ENCODE assay signal across 7 mouse cellular contexts in genomic region chr2:109917496-109918413, GRCm38 (mm10). TPM values are rescaled to one million over a fixed set of nuclear protein-coding genes. Genes with fewer than 3 reads are reported as not detected.
DNase-seq lines count a peak whose midpoint lies in the region; ATAC-seq and TF ChIP-seq lines count a peak whose summit lies in the region.

TSS of gene Lgr4 (plus strand) at chr2:109917647.

- peak; percentile 32 for TF ChIP-seq CTCF in intestine, postnatal 0 days (IDR thresholded peaks at IDR 0.05; ENCODE audit: low read depth)

- DNase-seq in adrenal gland, postnatal 10 days = peak; percentile 99
- peak; percentile 98 for DNase-seq in embryonic facial prominence, embryonic 10.5 days (ENCODE audit: low spot score)
- peak; percentile 95 for DNase-seq in gonadal fat pad, adult 2 months (ENCODE audit: low read depth)
- peak; percentile 95 for DNase-seq in left cerebral cortex, postnatal 4 days
- peak; percentile 65 for DNase-seq in spleen, adult 12 weeks (ENCODE audit: low spot score)

- under 1% methylated on average over 111 of the region's 111 CpGs for WGBS in embryonic facial prominence, embryonic 10.5 days
- WGBS in intestine, postnatal 0 days = under 1% methylated on average over 105 of the region's 111 CpGs
- WGBS in midbrain, embryonic 13.5 days = under 1% methylated on average over 75 of the region's 111 CpGs

- H3K9me3 ChIP-seq in embryonic facial prominence, embryonic 10.5 days = no peaks in the 10 kb centered on the region
- no peaks in the 10 kb centered on the region for H3K9me3 ChIP-seq in intestine, postnatal 0 days (ENCODE audit: control insufficient read depth)
- H3K9me3 ChIP-seq in midbrain, embryonic 13.5 days = no peaks in the 10 kb centered on the region

- peak within 1 kb of the TSS; percentile 94 for H3K27ac ChIP-seq in embryonic facial prominence, embryonic 10.5 days (replicated peaks)
- peak within 1 kb of the TSS; percentile 98 for H3K27ac ChIP-seq in intestine, postnatal 0 days (ENCODE audit: low read depth, low read length)
- H3K27ac ChIP-seq in midbrain, embryonic 13.5 days = peak within 1 kb of the TSS; percentile 96

- peaks cover 43% of the 10 kb centered on the region for H3K4me1 ChIP-seq in embryonic facial prominence, embryonic 10.5 days
- peaks cover 7% of the 10 kb centered on the region; the same call in 1 of the 2 replicates for H3K4me1 ChIP-seq in intestine, postnatal 0 days (replicated peaks; ENCODE audit: control insufficient read depth, insufficient read depth, low read length)
- peaks cover 39% of the 10 kb centered on the region for H3K4me1 ChIP-seq in midbrain, embryonic 13.5 days (replicated peaks)

- intact Hi-C loops in left cerebral cortex, postnatal 4 days (cut with DNase I) = loop anchor here (5.0 kb wide), 1 partner anchor 100 kb away; the partner anchor contains the start of gene Ccdc34

- ATAC-seq in intestine, postnatal 0 days = peak; percentile 99
- peak; percentile 98 for ATAC-seq in midbrain, embryonic 13.5 days

- no peaks in the 10 kb centered on the region; the same call in 1 of the 2 replicates for H3K36me3 ChIP-seq in embryonic facial prominence, embryonic 10.5 days (replicated peaks)
- H3K36me3 ChIP-seq in intestine, postnatal 0 days (ENCODE audit: control insufficient read depth, insufficient read depth) = no peaks in the 10 kb centered on the region
- H3K36me3 ChIP-seq in midbrain, embryonic 13.5 days = no peaks in the 10 kb centered on the region

- H3K4me2 ChIP-seq in intestine, postnatal 0 days (replicated peaks; ENCODE audit: low read depth) = peak within 1 kb of the TSS; percentile 71
- H3K4me2 ChIP-seq in midbrain, embryonic 13.5 days (replicated peaks) = peak within 1 kb of the TSS; percentile 88

- H3K4me3 ChIP-seq in embryonic facial prominence, embryonic 10.5 days = peak within 1 kb of the TSS; percentile 90
- H3K4me3 ChIP-seq in intestine, postnatal 0 days (ENCODE audit: low read depth, low read length) = peak within 1 kb of the TSS; percentile 90
- peak within 1 kb of the TSS; percentile 86 for H3K4me3 ChIP-seq in midbrain, embryonic 13.5 days (replicated peaks)

- H3K9ac ChIP-seq in intestine, postnatal 0 days (ENCODE audit: low read depth, low read length) = peak within 1 kb of the TSS; percentile 94
- peak within 1 kb of the TSS; percentile 92 for H3K9ac ChIP-seq in midbrain, embryonic 13.5 days (replicated peaks)

- no peaks in the 10 kb centered on the region for H3K27me3 ChIP-seq in embryonic facial prominence, embryonic 10.5 days (replicated peaks; ENCODE audit: low read depth, poor library complexity, severe bottlenecking)
- H3K27me3 ChIP-seq in intestine, postnatal 0 days (replicated peaks; ENCODE audit: control insufficient read depth, insufficient read depth, low read length) = no peaks in the 10 kb centered on the region
- no peaks in the 10 kb centered on the region for H3K27me3 ChIP-seq in midbrain, embryonic 13.5 days

RNA-seq across cellular contexts. Expression of gene Lgr4, which starts in this region (rescaled TPM):
- 10 to 100 TPM; 70.3 to 71.4 TPM for total RNA-seq in adrenal gland, postnatal 10 days (2021)
- 14.1 and 14.6 TPM in 2 replicates for polyA plus RNA-seq in embryonic facial prominence, embryonic 10.5 days (2016; fragmentation: Nextera tagmentation; extraction: Ambion mirVana)
- polyA plus RNA-seq in gonadal fat pad, adult 2 months (2012; rRNA removed) = 31.5 and 46.4 TPM in 2 replicates
- 15.0 and 15.9 TPM in 2 replicates for polyA plus RNA-seq in intestine, postnatal 0 days (2015; fragmentation: Nextera tagmentation; extraction: Ambion mirVana)
- total RNA-seq in left cerebral cortex, postnatal 4 days (2021) = 10 to 100 TPM; 17.1 to 20.1 TPM
- 7.9 and 8.3 TPM in 2 replicates for polyA plus RNA-seq in midbrain, embryonic 13.5 days (2015; fragmentation: Nextera tagmentation; extraction: Ambion mirVana)

Comparison
In these comparisons a context has a peak if more than half of its experiments do, and no peak if none do; other contexts are left out.
1. Peak in every context shown above with its lines: DNase-seq, ATAC-seq, H3K4me3 ChIP-seq and H3K27ac ChIP-seq.